Mouse (Mus musculus): Measurements from ENCODE around the gene Spsb2.
"Not testable (repeated sequence)": the region's sequence is repeated elsewhere in the genome, so short reads cannot be mapped to it uniquely, and the experiment has no call there.

Gene Spsb2

GRCm38 (mm10) chr6:124808358-124809012 is at the start of gene Spsb2:
Gene Spsb2 (plus strand): TSS chr6:124808661.
- DNase-seq (ENCODE audit: low spot score) = peak; percentile 80

- no peak for DNase-seq (ENCODE audit: low spot score)
Measured at GRCm38 (mm10) chr6:124758849-124759232, 49.6 kb upstream of the Spsb2 start.

GRCm38 (mm10) chr6:124759259-124759658 is 49.2 kb upstream of the Spsb2 start:
- peak; percentile 88 for DNase-seq (ENCODE audit: low spot score)

GRCm38 (mm10) chr6:124765951-124766350 is 42.5 kb upstream of the Spsb2 start:
- no peak for DNase-seq (ENCODE audit: low spot score)

GRCm38 (mm10) chr6:124767536-124767919 is 40.9 kb upstream of the Spsb2 start:
- no peak for DNase-seq (ENCODE audit: low spot score)

- no peak for DNase-seq (ENCODE audit: low spot score)
Measured at GRCm38 (mm10) chr6:124767920-124768703, 40.3 kb upstream of the Spsb2 start.

- no peak for DNase-seq (ENCODE audit: low spot score)
Measured at GRCm38 (mm10) chr6:124768704-124769044, 39.8 kb upstream of the Spsb2 start.

GRCm38 (mm10) chr6:124769101-124769765 is 39.2 kb upstream of the Spsb2 start, which contains the start of gene Eno2:
Gene Eno2 (minus strand): TSS chr6:124769673.
- no peak for DNase-seq (ENCODE audit: low spot score)

GRCm38 (mm10) chr6:124770013-124770412 is 38.4 kb upstream of the Spsb2 start:
- DNase-seq (ENCODE audit: low spot score) = no peak

GRCm38 (mm10) chr6:124770511-124770910 is 38.0 kb upstream of the Spsb2 start:
- DNase-seq (ENCODE audit: low spot score) = no peak

- peak; percentile 74 for DNase-seq (ENCODE audit: low spot score)
Measured at GRCm38 (mm10) chr6:124779222-124779983, 29.1 kb upstream of the Spsb2 start, which contains the start of gene Lrrc23. Gene Lrrc23 (minus strand): TSS chr6:124779727.

- no peak for DNase-seq (ENCODE audit: low spot score)
Measured at GRCm38 (mm10) chr6:124779984-124780416, 28.5 kb upstream of the Spsb2 start.

- DNase-seq (ENCODE audit: low spot score) = no peak
Measured at GRCm38 (mm10) chr6:124780917-124781316, 27.5 kb upstream of the Spsb2 start.

- DNase-seq (ENCODE audit: low spot score) = peak; percentile 22
Measured at GRCm38 (mm10) chr6:124782436-124782835, 26.0 kb upstream of the Spsb2 start.

GRCm38 (mm10) chr6:124786756-124787420 is 21.6 kb upstream of the Spsb2 start:
- DNase-seq (ENCODE audit: low spot score) = no peak

- no peak for DNase-seq (ENCODE audit: low spot score)
Measured at GRCm38 (mm10) chr6:124787722-124788121, 20.7 kb upstream of the Spsb2 start.

- DNase-seq (ENCODE audit: low spot score) = no peak
Measured at GRCm38 (mm10) chr6:124789519-124789918, 18.9 kb upstream of the Spsb2 start.

GRCm38 (mm10) chr6:124790121-124790520 is 18.3 kb upstream of the Spsb2 start:
- DNase-seq (ENCODE audit: low spot score) = no peak

GRCm38 (mm10) chr6:124791911-124792310 is 16.6 kb upstream of the Spsb2 start:
- no peak for DNase-seq (ENCODE audit: low spot score)

- no peak for DNase-seq (ENCODE audit: low spot score)
Measured at GRCm38 (mm10) chr6:124795781-124796180, 12.7 kb upstream of the Spsb2 start.

- no peak for DNase-seq (ENCODE audit: low spot score)
Measured at GRCm38 (mm10) chr6:124796200-124796599, 12.3 kb upstream of the Spsb2 start.

GRCm38 (mm10) chr6:124802400-124802799 is 6.1 kb upstream of the Spsb2 start:
- not testable (repeated sequence) for DNase-seq (ENCODE audit: low spot score)

Measured in lung, postnatal 25 days (tissue).